ENCODE assay signal across 11 mouse cellular contexts in the genomic region with DNA sequence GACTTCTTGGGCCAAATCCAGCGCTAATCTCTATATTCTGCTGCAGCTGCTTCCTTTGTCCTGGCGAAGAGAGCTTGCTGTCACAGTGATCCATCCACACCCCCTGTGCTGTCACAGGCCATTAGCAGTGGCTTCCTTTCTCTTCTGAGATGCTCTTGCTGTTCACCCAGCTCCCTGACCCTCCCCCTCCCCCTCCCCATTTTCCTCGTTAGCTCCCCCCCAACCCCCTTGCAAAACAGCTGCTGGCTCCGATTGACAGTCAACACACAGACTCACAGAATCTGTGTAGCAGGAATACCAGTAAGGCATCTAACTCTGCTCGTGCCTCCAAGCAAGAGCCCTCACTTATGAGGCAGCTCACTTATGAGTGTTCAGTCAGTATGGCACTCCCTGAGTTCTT. TPM values are rescaled to one million over a fixed set of nuclear protein-coding genes. Genes with fewer than 3 reads are reported as not detected.
DNase-seq lines count a peak whose midpoint lies in the region; ATAC-seq and TF ChIP-seq lines count a peak whose summit lies in the region.
"Had no signal": no experiment of that assay in that cellular context is flagged by ENCODE, and none has a peak within 500 bp of the region (broad histone marks: within the 10 kb centered on the region; RNA-seq: fewer than 3 reads in every experiment).

No protein-coding gene starts in this region.

- WGBS in limb, embryonic 12.5 days: 40% methylated on average over 5 of the region's 5 CpGs
- 46% methylated on average over 5 of the region's 5 CpGs for WGBS in limb, embryonic 10.5 days
- WGBS in forebrain, embryonic 13.5 days: 9% methylated on average over 5 of the region's 5 CpGs
- 20% methylated on average over 5 of the region's 5 CpGs for WGBS in midbrain, embryonic 10.5 days
- WGBS in olfactory bulb, adult 2 months: 20% methylated on average over 5 of the region's 5 CpGs

- DNase-seq in limb, embryonic 10.5 days (ENCODE audit: low spot score): no peak
- peak; percentile 64 for DNase-seq in midbrain, embryonic 10.5 days (ENCODE audit: low spot score)
- no peak for DNase-seq in thymus, postnatal 4 days
- no peak for DNase-seq in urinary bladder, adult 18-20 months (ENCODE audit: low spot score in 2 of 2)
- no peak for DNase-seq in right cerebral cortex, adult 2 months (ENCODE audit: low spot score in 2 of 2)
- DNase-seq: kidney, postnatal 10 days; liver, postnatal 0 days had no signal

- no peak for TF ChIP-seq POLR2A in olfactory bulb, adult 2 months (IDR thresholded peaks at IDR 0.05; ENCODE audit: insufficient read depth, low read depth, low read length)

- no peaks in the 10 kb centered on the region for H3K9me3 ChIP-seq in limb, embryonic 12.5 days
- no peaks in the 10 kb centered on the region for H3K9me3 ChIP-seq in limb, embryonic 10.5 days (replicated peaks)
- no peaks in the 10 kb centered on the region for H3K9me3 ChIP-seq in forebrain, embryonic 13.5 days (replicated peaks)
- H3K9me3 ChIP-seq in midbrain, embryonic 10.5 days (replicated peaks): no peaks in the 10 kb centered on the region
- H3K9me3 ChIP-seq: heart, embryonic 15.5 days had no signal

- TF ChIP-seq CTCF in olfactory bulb, adult 2 months (IDR thresholded peaks at IDR 0.05; ENCODE audit: insufficient read depth, low read depth, low read length): no peak

- H3K4me2 ChIP-seq in limb, embryonic 12.5 days: no peak overlapping the region
- H3K4me2 ChIP-seq in forebrain, embryonic 13.5 days: peak overlapping the region; percentile 84
- H3K4me2 ChIP-seq: heart, embryonic 15.5 days had no signal

- no peak overlapping the region for H3K4me3 ChIP-seq in limb, embryonic 12.5 days (replicated peaks)
- H3K4me3 ChIP-seq in limb, embryonic 10.5 days: no peak overlapping the region
- H3K4me3 ChIP-seq in forebrain, embryonic 13.5 days: no peak overlapping the region
- H3K4me3 ChIP-seq in midbrain, embryonic 10.5 days: peak overlapping the region; percentile 1; the same call in 1 of the 2 replicates
- no peak overlapping the region for H3K4me3 ChIP-seq in olfactory bulb, adult 2 months (ENCODE audit: insufficient read depth, low read depth, low read length)
- H3K4me3 ChIP-seq: heart, embryonic 15.5 days had no signal

- H3K36me3 ChIP-seq in limb, embryonic 12.5 days: no peaks in the 10 kb centered on the region
- H3K36me3 ChIP-seq in limb, embryonic 10.5 days: no peaks in the 10 kb centered on the region
- H3K36me3 ChIP-seq in forebrain, embryonic 13.5 days (ENCODE audit: poor library complexity, severe bottlenecking): 0 out of 2 replicates have a peak, but pooled peaks cover 4% of the 10 kb centered on the region
- no peaks in the 10 kb centered on the region for H3K36me3 ChIP-seq in midbrain, embryonic 10.5 days
- H3K36me3 ChIP-seq: heart, embryonic 15.5 days had no signal

- 0 out of 2 replicates have a peak, but pooled peaks cover 3% of the 10 kb centered on the region for H3K27me3 ChIP-seq in limb, embryonic 12.5 days
- peaks cover 16% of the 10 kb centered on the region for H3K27me3 ChIP-seq in limb, embryonic 10.5 days (ENCODE audit: low read depth, poor library complexity, severe bottlenecking)
- H3K27me3 ChIP-seq in forebrain, embryonic 13.5 days: no peaks in the 10 kb centered on the region
- H3K27me3 ChIP-seq in midbrain, embryonic 10.5 days (ENCODE audit: low read depth, poor library complexity, severe bottlenecking): peaks cover 12% of the 10 kb centered on the region; the same call in 1 of the 2 replicates

- H3K4me1 ChIP-seq in limb, embryonic 12.5 days (replicated peaks): 0 out of 2 replicates have a peak, but pooled peaks cover 10% of the 10 kb centered on the region
- H3K4me1 ChIP-seq in limb, embryonic 10.5 days: peaks cover 18% of the 10 kb centered on the region
- H3K4me1 ChIP-seq in forebrain, embryonic 13.5 days: peaks cover 31% of the 10 kb centered on the region
- peaks cover 38% of the 10 kb centered on the region for H3K4me1 ChIP-seq in midbrain, embryonic 10.5 days
- H3K4me1 ChIP-seq in olfactory bulb, adult 2 months (ENCODE audit: control insufficient read depth, insufficient read depth, low read length): peaks cover 22% of the 10 kb centered on the region
- H3K4me1 ChIP-seq: heart, embryonic 15.5 days had no signal

- H3K27ac ChIP-seq in limb, embryonic 12.5 days: 0 out of 2 replicates have a peak overlapping the region, but pooled peaks have one; percentile 17
- H3K27ac ChIP-seq in limb, embryonic 10.5 days: no peak overlapping the region
- peak overlapping the region; percentile 88 for H3K27ac ChIP-seq in forebrain, embryonic 13.5 days
- H3K27ac ChIP-seq in midbrain, embryonic 10.5 days (replicated peaks): peak overlapping the region; percentile 77
- H3K27ac ChIP-seq in olfactory bulb, adult 2 months (ENCODE audit: insufficient read depth, low read depth, low read length): peak overlapping the region; percentile 69
- H3K27ac ChIP-seq: heart, embryonic 15.5 days had no signal

- no peak overlapping the region for H3K9ac ChIP-seq in limb, embryonic 12.5 days (replicated peaks)
- peak overlapping the region; percentile 48 for H3K9ac ChIP-seq in forebrain, embryonic 13.5 days
- H3K9ac ChIP-seq: heart, embryonic 15.5 days; liver, postnatal 0 days had no signal

- ATAC-seq in limb, embryonic 12.5 days (ENCODE audit: insufficient number of reproducible peaks, insufficient read depth, low FRiP score, low TSS enrichment, low read depth): no peak
- peak; percentile 65 for ATAC-seq in forebrain, embryonic 13.5 days
- ATAC-seq: liver, postnatal 0 days had no signal

RNA-seq across cellular contexts. Expression of a gene that starts 2.7 kb away (rescaled TPM):
- 5.5 and 6.3 TPM in 2 replicates for polyA plus RNA-seq in limb, embryonic 12.5 days (2016; fragmentation: Nextera tagmentation; extraction: Ambion mirVana)
- polyA plus RNA-seq in limb, embryonic 10.5 days (2016; fragmentation: Nextera tagmentation; extraction: Ambion mirVana): 2.0 and 4.7 TPM in 2 replicates
- 25.8 and 28.1 TPM in 2 replicates for polyA plus RNA-seq in forebrain, embryonic 13.5 days (2015; fragmentation: Nextera tagmentation; extraction: Ambion mirVana)
- polyA plus RNA-seq in midbrain, embryonic 10.5 days (2016; fragmentation: Nextera tagmentation; extraction: Ambion mirVana): 5.6 and 12.2 TPM in 2 replicates
- not detected in 2 replicates for polyA plus RNA-seq in olfactory bulb, adult 2 months (2012; ENCODE audit: insufficient read depth, insufficient read length, low replicate concordance, missing spikeins)

RNA-seq across cellular contexts. Expression of a gene that starts 2.8 kb away (rescaled TPM):
- 30.1 and 31.4 TPM in 2 replicates for polyA plus RNA-seq in limb, embryonic 12.5 days (2016; fragmentation: Nextera tagmentation; extraction: Ambion mirVana)
- polyA plus RNA-seq in limb, embryonic 10.5 days (2016; fragmentation: Nextera tagmentation; extraction: Ambion mirVana): 30.7 and 31.9 TPM in 2 replicates
- polyA plus RNA-seq in forebrain, embryonic 13.5 days (2015; fragmentation: Nextera tagmentation; extraction: Ambion mirVana): 12.6 and 13.4 TPM in 2 replicates
- 17.8 and 18.2 TPM in 2 replicates for polyA plus RNA-seq in midbrain, embryonic 10.5 days (2016; fragmentation: Nextera tagmentation; extraction: Ambion mirVana)
- polyA plus RNA-seq in olfactory bulb, adult 2 months (2012; ENCODE audit: insufficient read depth, insufficient read length, low replicate concordance, missing spikeins): not detected in 2 replicates

RNA-seq across cellular contexts. Expression of a gene that starts 20.3 kb away (rescaled TPM):
- 66.1 and 68.2 TPM in 2 replicates for polyA plus RNA-seq in limb, embryonic 12.5 days (2016; fragmentation: Nextera tagmentation; extraction: Ambion mirVana)
- 52.9 and 69.5 TPM in 2 replicates for polyA plus RNA-seq in limb, embryonic 10.5 days (2016; fragmentation: Nextera tagmentation; extraction: Ambion mirVana)
- polyA plus RNA-seq in forebrain, embryonic 13.5 days (2015; fragmentation: Nextera tagmentation; extraction: Ambion mirVana): 38.5 and 40.0 TPM in 2 replicates
- polyA plus RNA-seq in midbrain, embryonic 10.5 days (2016; fragmentation: Nextera tagmentation; extraction: Ambion mirVana): 46.6 and 48.7 TPM in 2 replicates
- polyA plus RNA-seq in olfactory bulb, adult 2 months (2012; ENCODE audit: insufficient read depth, insufficient read length, low replicate concordance, missing spikeins): not detected in 2 replicates

Comparison
In these comparisons a context has a peak if more than half of its experiments do, and no peak if none do; other contexts are left out.
1. RNA of a gene that starts 2.8 kb away (polyA plus RNA-seq): 30.7 to 31.9 TPM in limb, embryonic 10.5 days, 30.1 to 31.4 TPM in limb, embryonic 12.5 days, 17.8 to 18.2 TPM in midbrain, embryonic 10.5 days and 12.6 to 13.4 TPM in forebrain, embryonic 13.5 days; not detected in olfactory bulb, adult 2 months; every median in the first group is over 10 times any median in the second.